In the genomic region with DNA sequence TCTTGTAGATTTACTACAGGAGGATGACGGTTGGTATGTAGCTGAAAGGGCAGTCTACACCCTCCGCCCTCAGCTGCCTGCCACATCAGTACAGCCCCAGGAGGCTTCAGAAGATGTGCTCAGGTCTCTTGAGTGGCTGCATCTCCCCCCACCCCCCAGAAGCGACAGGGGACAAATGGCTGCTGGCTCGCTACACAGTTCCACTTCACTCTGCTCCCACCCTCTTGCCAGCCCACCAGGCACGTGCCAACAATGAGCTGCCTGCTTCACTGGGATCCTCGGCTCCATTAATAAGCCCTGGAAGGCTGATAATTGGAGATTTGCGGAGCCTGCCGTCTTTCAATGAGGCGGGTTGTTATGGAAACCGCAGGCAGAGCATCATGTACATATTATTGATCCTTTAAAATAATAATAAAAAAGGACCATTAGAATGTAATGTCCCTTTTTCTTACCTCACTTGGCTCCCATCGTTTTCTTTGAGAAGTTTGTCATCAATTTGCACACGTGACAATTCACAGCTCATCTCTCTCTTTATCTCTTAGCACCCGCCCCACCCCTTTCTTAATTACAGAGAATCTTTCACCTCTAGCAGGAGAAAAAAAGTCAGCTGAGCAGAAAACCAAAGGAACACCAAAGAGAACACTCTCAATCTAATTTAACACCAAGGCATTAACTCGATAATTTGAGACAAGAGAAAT, we compare ENCODE assay signal across 9 mouse cellular contexts.
A peak's percentile ranks its signal among the peaks of the same experiment; 100 is the strongest.
DNase-seq lines count a peak whose midpoint lies in the region; ATAC-seq and TF ChIP-seq lines count a peak whose summit lies in the region.
"Had no signal": no experiment of that assay in that cellular context is flagged by ENCODE, and none has a peak within 500 bp of the region (broad histone marks: within the 10 kb centered on the region; RNA-seq: fewer than 3 reads in every experiment).

No protein-coding gene starts in this region.

- no peak overlapping the region for H3K9ac ChIP-seq in embryonic facial prominence, embryonic 14.5 days (ENCODE audit: low read depth, low read length)
- peak overlapping the region; percentile 46 for H3K9ac ChIP-seq in hindbrain, embryonic 13.5 days
- no peak overlapping the region; the same call in 1 of the 2 replicates for H3K9ac ChIP-seq in midbrain, embryonic 16.5 days (ENCODE audit: low read depth, low read length)
- H3K9ac ChIP-seq in heart, embryonic 12.5 days = no peak overlapping the region
- H3K9ac ChIP-seq: liver, embryonic 15.5 days had no signal

- peak overlapping the region; percentile 23; the same call in 1 of the 2 replicates for H3K4me3 ChIP-seq in left cerebral cortex, adult 2 months
- H3K4me3 ChIP-seq in embryonic facial prominence, embryonic 14.5 days (ENCODE audit: low read depth, low read length) = no peak overlapping the region
- no peak overlapping the region; the same call in 1 of the 2 replicates for H3K4me3 ChIP-seq in hindbrain, embryonic 13.5 days
- no peak overlapping the region for H3K4me3 ChIP-seq in midbrain, embryonic 16.5 days (ENCODE audit: low read depth, low read length)
- H3K4me3 ChIP-seq in heart, embryonic 12.5 days = no peak overlapping the region
- H3K4me3 ChIP-seq: liver, embryonic 15.5 days had no signal

- peak in 1 of 2 experiments; percentile 23 for DNase-seq in left cerebral cortex, adult 2 months (ENCODE audit: extremely low spot score in 1 of 2, low spot score in 2 of 2)
- DNase-seq in left cerebral cortex, postnatal 25 days (ENCODE audit: low spot score in 2 of 2) = no peak
- DNase-seq in embryonic facial prominence, embryonic 14.5 days (ENCODE audit: low spot score) = no peak
- DNase-seq in gastrocnemius, postnatal 36 days = no peak
- DNase-seq in kidney, adult 18-20 months = no peak

- TF ChIP-seq CTCF in left cerebral cortex, adult 2 months (IDR thresholded peaks at IDR 0.05) = no peak

- H3K27ac ChIP-seq in left cerebral cortex, adult 2 months = no peak overlapping the region
- no peak overlapping the region for H3K27ac ChIP-seq in embryonic facial prominence, embryonic 14.5 days (replicated peaks; ENCODE audit: low read depth, low read length)
- peak overlapping the region; percentile 89 for H3K27ac ChIP-seq in hindbrain, embryonic 13.5 days
- H3K27ac ChIP-seq in midbrain, embryonic 16.5 days (ENCODE audit: low read length) = peak overlapping the region; percentile 70
- no peak overlapping the region for H3K27ac ChIP-seq in heart, embryonic 12.5 days (ENCODE audit: poor library complexity, severe bottlenecking)
- H3K27ac ChIP-seq: liver, embryonic 15.5 days had no signal

- no peaks in the 10 kb centered on the region for H3K36me3 ChIP-seq in embryonic facial prominence, embryonic 14.5 days (ENCODE audit: control insufficient read depth, insufficient read depth, low read length)
- H3K36me3 ChIP-seq in hindbrain, embryonic 13.5 days = peaks cover 7% of the 10 kb centered on the region
- no peaks in the 10 kb centered on the region; the same call in 1 of the 2 replicates for H3K36me3 ChIP-seq in midbrain, embryonic 16.5 days (ENCODE audit: control insufficient read depth, insufficient read depth, low read length)
- H3K36me3 ChIP-seq in heart, embryonic 12.5 days = no peaks in the 10 kb centered on the region
- H3K36me3 ChIP-seq: liver, embryonic 15.5 days had no signal

- H3K4me2 ChIP-seq in embryonic facial prominence, embryonic 14.5 days (ENCODE audit: low read depth, low read length) = no peak overlapping the region
- peak overlapping the region; percentile 40 for H3K4me2 ChIP-seq in hindbrain, embryonic 13.5 days
- peak overlapping the region; percentile 29 for H3K4me2 ChIP-seq in midbrain, embryonic 16.5 days (ENCODE audit: low read length)
- H3K4me2 ChIP-seq in heart, embryonic 12.5 days = no peak overlapping the region
- H3K4me2 ChIP-seq: liver, embryonic 15.5 days had no signal

- intact Hi-C loops in left cerebral cortex, adult 2 months (cut with DNase I) = loop anchor here (1.0 to 5.0 kb wide), 5 partner anchors 83 to 637 kb away; no protein-coding TSS in a partner anchor
- intact Hi-C loops in left cerebral cortex, postnatal 25 days (cut with DNase I) = loop anchor here (2.0 to 10.0 kb wide), 5 partner anchors 83 to 639 kb away; no protein-coding TSS in a partner anchor
- intact Hi-C loops in gastrocnemius, postnatal 36 days (cut with DNase I) = loop anchor here (5.0 kb wide), 2 partner anchors 507 to 637 kb away; no protein-coding TSS in a partner anchor

- no peaks in the 10 kb centered on the region for H3K4me1 ChIP-seq in embryonic facial prominence, embryonic 14.5 days (ENCODE audit: control insufficient read depth, insufficient read depth, low read length)
- H3K4me1 ChIP-seq in hindbrain, embryonic 13.5 days (replicated peaks) = peaks cover 25% of the 10 kb centered on the region
- H3K4me1 ChIP-seq in midbrain, embryonic 16.5 days (ENCODE audit: control insufficient read depth, insufficient read depth, low read length) = peaks cover 24% of the 10 kb centered on the region
- H3K4me1 ChIP-seq in heart, embryonic 12.5 days (replicated peaks) = no peaks in the 10 kb centered on the region; the same call in 1 of the 2 replicates
- H3K4me1 ChIP-seq: liver, embryonic 15.5 days had no signal

- no peaks in the 10 kb centered on the region for H3K9me3 ChIP-seq in embryonic facial prominence, embryonic 14.5 days (ENCODE audit: control insufficient read depth, low read length)
- H3K9me3 ChIP-seq in hindbrain, embryonic 13.5 days = no peaks in the 10 kb centered on the region
- no peaks in the 10 kb centered on the region for H3K9me3 ChIP-seq in midbrain, embryonic 16.5 days (replicated peaks; ENCODE audit: control insufficient read depth, low read length, poor library complexity, severe bottlenecking)
- H3K9me3 ChIP-seq in heart, embryonic 12.5 days (replicated peaks) = no peaks in the 10 kb centered on the region
- H3K9me3 ChIP-seq: liver, embryonic 15.5 days had no signal

- 0 out of 2 replicates have a peak, but pooled peaks have one; percentile 32 for ATAC-seq in embryonic facial prominence, embryonic 14.5 days (ENCODE audit: low read depth)
- peak; percentile 80 for ATAC-seq in hindbrain, embryonic 13.5 days (ENCODE audit: low FRiP score)
- peak; percentile 69 for ATAC-seq in midbrain, embryonic 16.5 days
- no peak for ATAC-seq in heart, embryonic 12.5 days (ENCODE audit: insufficient number of reproducible peaks, low FRiP score)

- 67% methylated on average over 14 of the region's 14 CpGs for WGBS in embryonic facial prominence, embryonic 14.5 days
- 23% methylated on average over 14 of the region's 14 CpGs for WGBS in hindbrain, embryonic 13.5 days
- WGBS in midbrain, embryonic 16.5 days = 13% methylated on average over 14 of the region's 14 CpGs
- WGBS in heart, embryonic 12.5 days = 50% methylated on average over 14 of the region's 14 CpGs

- no peaks in the 10 kb centered on the region for H3K27me3 ChIP-seq in embryonic facial prominence, embryonic 14.5 days (replicated peaks; ENCODE audit: control insufficient read depth, insufficient read depth, low read length)
- H3K27me3 ChIP-seq in hindbrain, embryonic 13.5 days = no peaks in the 10 kb centered on the region
- no peaks in the 10 kb centered on the region for H3K27me3 ChIP-seq in midbrain, embryonic 16.5 days (ENCODE audit: control insufficient read depth, insufficient read depth, low read depth, low read length)
- no peaks in the 10 kb centered on the region for H3K27me3 ChIP-seq in heart, embryonic 12.5 days (replicated peaks)
- H3K27me3 ChIP-seq: liver, embryonic 15.5 days had no signal

Comparison
In these comparisons a context has a peak if more than half of its experiments do, and no peak if none do; other contexts are left out.
1. H3K27ac ChIP-seq: peak in hindbrain, embryonic 13.5 days (single experiment) and midbrain, embryonic 16.5 days (single experiment); none in left cerebral cortex, adult 2 months (single experiment), embryonic facial prominence, embryonic 14.5 days (single experiment) and heart, embryonic 12.5 days (single experiment).
2. H3K4me2 ChIP-seq: peak in hindbrain, embryonic 13.5 days (single experiment) and midbrain, embryonic 16.5 days (single experiment); none in embryonic facial prominence, embryonic 14.5 days (single experiment) and heart, embryonic 12.5 days (single experiment).